20 mouse cellular contexts compared by ENCODE assay signal in the genomic region with DNA sequence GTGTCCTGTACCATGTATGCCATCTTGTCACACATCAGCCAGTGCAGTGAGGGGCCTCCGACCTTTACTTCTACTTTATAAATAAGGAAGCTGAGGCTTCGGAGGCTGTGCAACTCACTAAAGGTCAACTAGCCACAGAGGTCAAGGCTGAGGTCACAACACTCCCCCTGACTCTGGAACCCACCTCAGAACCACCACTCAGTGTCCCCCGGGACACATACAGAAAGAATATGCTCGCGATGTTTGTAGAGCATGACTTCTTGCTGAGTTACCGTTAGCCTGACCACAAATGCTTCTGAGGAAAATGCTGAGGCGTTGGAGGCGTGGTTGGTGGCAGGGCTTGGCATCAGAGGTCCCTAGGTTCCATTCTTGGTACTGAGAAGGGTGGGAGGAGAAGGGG. TPM values are rescaled to one million over a fixed set of nuclear protein-coding genes. Genes with fewer than 3 reads are reported as not detected.
DNase-seq lines count a peak whose midpoint lies in the region; ATAC-seq and TF ChIP-seq lines count a peak whose summit lies in the region.
"Had no signal": no experiment of that assay in that cellular context is flagged by ENCODE, and none has a peak within 500 bp of the region (broad histone marks: within the 10 kb centered on the region; RNA-seq: fewer than 3 reads in every experiment).

No protein-coding gene starts in this region.

- no peaks in the 10 kb centered on the region for H3K79me2 ChIP-seq in CH12.LX (replicated peaks; ENCODE audit: control insufficient read depth, extremely low read depth, insufficient read depth, poor library complexity, severe bottlenecking)

- H3K4me2 ChIP-seq in CH12.LX (ENCODE audit: insufficient read depth, low read depth, poor library complexity, severe bottlenecking) = 0 out of 2 replicates have a peak overlapping the region, but pooled peaks have one; percentile 1
- H3K4me2 ChIP-seq in hindbrain, embryonic 13.5 days = no peak overlapping the region
- H3K4me2 ChIP-seq: embryonic facial prominence, embryonic 12.5 days; forebrain, embryonic 15.5 days; heart, embryonic 15.5 days; hindbrain, embryonic 14.5 days; midbrain, embryonic 12.5 days had no signal

- intact Hi-C loops in left cerebral cortex, postnatal 10 days (cut with DNase I) = no loop called here

- dilution Hi-C loops in CH12.LX (cut with MboI; ENCODE audit: extremely low pct_ligation_motif_present, extremely low pct_unique_long_range_greater_than_20kb, low sequenced_read_pairs) = no loop called here

- no peak for TF ChIP-seq POLR2A in CH12.LX (IDR thresholded peaks at IDR 0.05; ENCODE audit: low read depth, low read length)

- H3K4me1 ChIP-seq in CH12.LX (ENCODE audit: control insufficient read depth in 1 of 2, insufficient read depth in 2 of 2) = peaks cover 16 to 28% of the 10 kb centered on the region in 2 experiments
- H3K4me1 ChIP-seq in hindbrain, embryonic 13.5 days (replicated peaks) = no peaks in the 10 kb centered on the region
- H3K4me1 ChIP-seq: embryonic facial prominence, embryonic 12.5 days; forebrain, embryonic 15.5 days; midbrain, embryonic 12.5 days had no signal

- no peak; the same call in 1 of the 2 replicates for TF ChIP-seq RAD21 in CH12.LX (IDR thresholded peaks at IDR 0.05; ENCODE audit: low read depth, low read length)

- no peaks in the 10 kb centered on the region for H3K9me3 ChIP-seq in CH12.LX (replicated peaks; ENCODE audit: low read length)
- no peaks in the 10 kb centered on the region for H3K9me3 ChIP-seq in hindbrain, embryonic 13.5 days
- H3K9me3 ChIP-seq: embryonic facial prominence, embryonic 12.5 days; forebrain, embryonic 15.5 days; heart, embryonic 15.5 days; midbrain, embryonic 12.5 days had no signal

- no peak for TF ChIP-seq CTCF in CH12.LX (conservative IDR thresholded peaks at IDR 0.05 in 1 of 2, IDR thresholded peaks at IDR 0.05 in 1 of 2; ENCODE audit: low read depth in 2 of 2, low read length in 2 of 2)
- TF ChIP-seq CTCF in layer of hippocampus, adult 2 months (conservative IDR thresholded peaks at IDR 0.05) = no peak

- peak; percentile 93 for ATAC-seq in megakaryocyte, adult 5-6 weeks (ENCODE audit: poor library complexity, severe bottlenecking)
- ATAC-seq in hindbrain, embryonic 13.5 days (ENCODE audit: low FRiP score) = no peak
- ATAC-seq: forebrain, embryonic 15.5 days had no signal

- H3K27ac ChIP-seq in CH12.LX (ENCODE audit: insufficient read depth, low read depth) = peak overlapping the region; percentile 10; the same call in 1 of the 2 replicates
- H3K27ac ChIP-seq in layer of hippocampus, adult 2 months = no peak overlapping the region
- no peak overlapping the region for H3K27ac ChIP-seq in hindbrain, embryonic 13.5 days
- H3K27ac ChIP-seq: embryonic facial prominence, embryonic 12.5 days; forebrain, embryonic 15.5 days; heart, embryonic 15.5 days; hindbrain, embryonic 14.5 days; kidney, postnatal 0 days; liver, embryonic 14.5 days; midbrain, embryonic 12.5 days had no signal

- in situ Hi-C loops in CH12.LX (cut with MboI; ENCODE audit: low pct_ligation_motif_present, low pct_unique_long_range_greater_than_20kb, low sequenced_read_pairs) = no loop called here

- WGBS in hindbrain, embryonic 13.5 days = 90% methylated on average over 8 of the region's 8 CpGs

- peak; percentile 55 to 60 for DNase-seq in spleen, postnatal 36 days (ENCODE audit: low spot score in 2 of 2)
- DNase-seq in spleen, adult 18-20 months = no peak
- DNase-seq in CH12.LX (ENCODE audit: extremely low read depth) = peak; percentile 88
- no peak for DNase-seq in layer of hippocampus, adult 2 months (ENCODE audit: low spot score in 2 of 2)
- no peak for DNase-seq in left cerebral cortex, postnatal 10 days (ENCODE audit: extremely low spot score in 1 of 2, low spot score in 2 of 2)
- DNase-seq: adrenal gland, postnatal 14 days; cerebellum, adult 18-20 months; heart, adult 11 months; kidney, adult 11 months; lung, postnatal 14 days; thymus, postnatal 36 days had no signal

- H3K4me3 ChIP-seq in CH12.LX (replicated peaks in 1 of 3; ENCODE audit: low read depth in 2 of 3, low read length in 2 of 3, poor library complexity in 1 of 3) = no peak overlapping the region
- H3K4me3 ChIP-seq in layer of hippocampus, adult 2 months = no peak overlapping the region
- no peak overlapping the region for H3K4me3 ChIP-seq in hindbrain, embryonic 13.5 days
- H3K4me3 ChIP-seq: embryonic facial prominence, embryonic 12.5 days; forebrain, embryonic 15.5 days; heart, embryonic 15.5 days; midbrain, embryonic 12.5 days had no signal

- TF ChIP-seq EP300 in CH12.LX (IDR thresholded peaks at IDR 0.05; ENCODE audit: low read length) = no peak; the same call in 1 of the 2 replicates

- H3K27me3 ChIP-seq in CH12.LX (replicated peaks) = no peaks in the 10 kb centered on the region
- H3K27me3 ChIP-seq in hindbrain, embryonic 13.5 days = no peaks in the 10 kb centered on the region
- H3K27me3 ChIP-seq: embryonic facial prominence, embryonic 12.5 days; forebrain, embryonic 15.5 days; heart, embryonic 15.5 days; midbrain, embryonic 12.5 days had no signal

- 0 out of 2 replicates have a peak overlapping the region, but pooled peaks have one; percentile 12 for H3K9ac ChIP-seq in CH12.LX (ENCODE audit: insufficient read depth, low read depth)
- no peak overlapping the region for H3K9ac ChIP-seq in hindbrain, embryonic 13.5 days
- H3K9ac ChIP-seq: embryonic facial prominence, embryonic 12.5 days; forebrain, embryonic 15.5 days; heart, embryonic 15.5 days; hindbrain, embryonic 14.5 days; liver, embryonic 14.5 days; midbrain, embryonic 12.5 days had no signal

- H3K36me3 ChIP-seq in CH12.LX (replicated peaks in 1 of 2; ENCODE audit: control insufficient read depth in 1 of 2, insufficient read depth in 1 of 2, low read length in 1 of 2) = no peaks in the 10 kb centered on the region
- no peaks in the 10 kb centered on the region for H3K36me3 ChIP-seq in hindbrain, embryonic 13.5 days
- H3K36me3 ChIP-seq: embryonic facial prominence, embryonic 12.5 days; forebrain, embryonic 15.5 days; heart, embryonic 15.5 days; midbrain, embryonic 12.5 days had no signal

TF ChIP-seq in CH12.LX, 34 proteins besides CTCF, POLR2A, EP300 and RAD21:
- TF ChIP-seq UBTF (IDR thresholded peaks at IDR 0.05; ENCODE audit: low read depth, low read length) (no peak), POLR2AphosphoS2 (IDR thresholded peaks at IDR 0.05; ENCODE audit: low read depth, low read length) (no peak), USF1 (IDR thresholded peaks at IDR 0.05; ENCODE audit: low read depth, low read length) (no peak), PAX5 (IDR thresholded peaks at IDR 0.05; ENCODE audit: low read length) (no peak), MXI1 (IDR thresholded peaks at IDR 0.05; ENCODE audit: low read depth, low read length) (no peak), USF2 (conservative IDR thresholded peaks at IDR 0.05; ENCODE audit: low read depth, low read length) (no peak), JUN (IDR thresholded peaks at IDR 0.05; ENCODE audit: insufficient read depth, low read depth, low read length) (no peak), BHLHE40 (IDR thresholded peaks at IDR 0.05; ENCODE audit: low read depth, low read length) (peak; percentile 22; the same call in 1 of the 2 replicates), TBP (conservative IDR thresholded peaks at IDR 0.05; ENCODE audit: low read depth, low read length) (no peak), GABPA (IDR thresholded peaks at IDR 0.05; ENCODE audit: insufficient replicate concordance, low read depth, low read length) (no peak), MEF2A (IDR thresholded peaks at IDR 0.05; ENCODE audit: borderline replicate concordance, low read depth, low read length) (peak; percentile 33; the same call in 1 of the 2 replicates), ZC3H11A (IDR thresholded peaks at IDR 0.05; ENCODE audit: low read depth, low read length) (no peak), MAFK (IDR thresholded peaks at IDR 0.05; ENCODE audit: insufficient replicate concordance, low read length) (no peak), ZNF384 (IDR thresholded peaks at IDR 0.05; ENCODE audit: low read depth, low read length) (no peak), E2F4 (IDR thresholded peaks at IDR 0.05; ENCODE audit: insufficient replicate concordance, low read depth, low read length) (no peak), KAT2A (IDR thresholded peaks at IDR 0.05; ENCODE audit: insufficient replicate concordance, low read length) (no peak), ZMIZ1 (IDR thresholded peaks at IDR 0.05; ENCODE audit: low read depth, low read length) (no peak), ETS1 (conservative IDR thresholded peaks at IDR 0.05; ENCODE audit: low read depth, low read length) (peak; percentile 64; the same call in 1 of the 2 replicates), CHD2 (IDR thresholded peaks at IDR 0.05; ENCODE audit: low read length) (peak; percentile 88), JUND (conservative IDR thresholded peaks at IDR 0.05; ENCODE audit: low read depth, low read length) (no peak), MAX (IDR thresholded peaks at IDR 0.05; ENCODE audit: low read length) (no peak), CHD1 (IDR thresholded peaks at IDR 0.05; ENCODE audit: low read depth, low read length) (no peak), NRF1 (IDR thresholded peaks at IDR 0.05; ENCODE audit: low read depth, low read length) (no peak), MAZ (IDR thresholded peaks at IDR 0.05; ENCODE audit: low read depth, low read length) (no peak), NELFE (IDR thresholded peaks at IDR 0.05; ENCODE audit: low read depth, low read length) (no peak), TCF12 (IDR thresholded peaks at IDR 0.05; ENCODE audit: low read depth, low read length) (peak; percentile 25; the same call in 1 of the 2 replicates), RCOR1 (conservative IDR thresholded peaks at IDR 0.05; ENCODE audit: low read depth, low read length) (no peak), MYC (IDR thresholded peaks at IDR 0.05; ENCODE audit: low read depth, low read length) (0 out of 2 replicates have a peak, but pooled peaks have one; percentile 14), HCFC1 (IDR thresholded peaks at IDR 0.05; ENCODE audit: low read depth, low read length) (no peak)

RNA-seq across cellular contexts. Expression of a gene that starts 49.3 kb away (rescaled TPM):
- total RNA-seq in CH12.LX (2012; rRNA removed) (10.6 and 10.9 TPM in 2 replicates), CH12.LX (2014; rRNA removed) (13.2 and 15.2 TPM in 2 replicates)
- polyA plus RNA-seq in CH12.LX (2012; ENCODE audit: insufficient read length, low read depth) = 13.8 and 18.2 TPM in 2 replicates
- total RNA-seq in megakaryocyte, adult 5-6 weeks (2015) = 4.3 and 5.0 TPM in 2 replicates
- total RNA-seq in megakaryocyte, adult 5-6 weeks (2017) = 4.6 and 6.4 TPM in 2 replicates
- 10 to 100 TPM; 20.5 to 24.5 TPM for total RNA-seq in layer of hippocampus, adult 2 months (2021)
- 1.6 and 2.3 TPM in 2 replicates for polyA plus RNA-seq in hindbrain, embryonic 13.5 days (2015; fragmentation: Nextera tagmentation; extraction: Ambion mirVana)
- 1 to 10 TPM; 5.4 to 5.5 TPM for total RNA-seq in left cerebral cortex, postnatal 10 days (2021)

Comparison
In these comparisons a context has a peak if more than half of its experiments do, and no peak if none do; other contexts are left out.
1. DNase-seq: peak in spleen, postnatal 36 days (2 of 2) and CH12.LX (single experiment); none in spleen, adult 18-20 months (0 of 2), layer of hippocampus, adult 2 months (0 of 2) and left cerebral cortex, postnatal 10 days (0 of 2).